Mouse (Mus musculus) heart, postnatal 10 days (tissue): Measurements from ENCODE around the gene Btg2. TPM values are rescaled to one million over a fixed set of nuclear protein-coding genes. Genes with fewer than 3 reads are reported as not detected.
A peak's percentile ranks its signal among the peaks of the same experiment; 100 is the strongest.

ENCODE experiments used
- DNase-seq, 2 experiments: peaks; one replicate each; pipeline ENCODE4 v3.0.0; 2021
- intact Hi-C: fragments of 180-260 bp; cut with DNase I; formaldehyde crosslinking; loops from one replicate; pipeline ENCODE4 v1.15.1; 2025
- total RNA-seq, 2 experiments: library from RNA; stranded (reverse); gene quantifications; 2 replicates each; pipeline ENCODE4 v1.2.3; 2021

The Btg2 gene
- 10 to 100 TPM; 30.3 to 32.9 TPM for total RNA-seq

- intact Hi-C loops, result loop anchor here (1.0 kb wide), 2 partner anchors 14 to 20 kb away; no protein-coding TSS in a partner anchor
- DNase-seq, result peak; percentile 97 to 98
Measured at GRCm38 (mm10) chr1:134078802-134079476, at the start of gene Btg2. TSS of gene Btg2 (minus strand) at chr1:134079120.

- intact Hi-C loops, result loop anchor here (5.0 kb wide), 1 partner anchor 80 kb away; no protein-coding TSS in a partner anchor
- peak in 1 of 2 experiments; percentile 49 for DNase-seq
Measured at GRCm38 (mm10) chr1:134122195-134122594, 43.3 kb upstream of the Btg2 start.

- intact Hi-C loops, result loop anchor here (1.0 to 5.0 kb wide), 2 partner anchors 82 to 212 kb away; partner anchors contain the start of gene Ppfia4
- DNase-seq, result peak; percentile 90 to 95
Measured at GRCm38 (mm10) chr1:134120179-134120578, 41.3 kb upstream of the Btg2 start.

- intact Hi-C loops, result loop anchor here (10.0 kb wide), 1 partner anchor 382 kb away; no protein-coding TSS in a partner anchor
Measured at GRCm38 (mm10) chr1:134117110-134117509, 38.2 kb upstream of the Btg2 start.

GRCm38 (mm10) chr1:134115424-134115823, 36.5 kb upstream of the Btg2 start:
- intact Hi-C loops, result loop anchor here (10.0 kb wide), 1 partner anchor 381 kb away; no protein-coding TSS in a partner anchor
- DNase-seq, result no peak

More at GRCm38 (mm10) chr1:134117110-134117509, 38.2 kb upstream of the Btg2 start:
- no peak for DNase-seq

GRCm38 (mm10) chr1:134114730-134115129, 35.8 kb upstream of the Btg2 start:
- intact Hi-C loops, result loop anchor here (10.0 kb wide), 1 partner anchor 380 kb away; no protein-coding TSS in a partner anchor
- DNase-seq, result no peak

- intact Hi-C loops, result loop anchor here (10.0 kb wide), 1 partner anchor 379 kb away; no protein-coding TSS in a partner anchor
- no peak for DNase-seq
Measured at GRCm38 (mm10) chr1:134114018-134114417, 35.1 kb upstream of the Btg2 start.

GRCm38 (mm10) chr1:134113560-134113959, 34.6 kb upstream of the Btg2 start:
- intact Hi-C loops, result loop anchor here (10.0 kb wide), 1 partner anchor 379 kb away; no protein-coding TSS in a partner anchor
- DNase-seq, result no peak

GRCm38 (mm10) chr1:134110979-134111378, 32.1 kb upstream of the Btg2 start, which contains the start of gene Chit1:
TSS of gene Chit1 (plus strand) at chr1:134111242.
- intact Hi-C loops, result loop anchor here (10.0 kb wide), 1 partner anchor 376 kb away; no protein-coding TSS in a partner anchor
- DNase-seq, result no peak

GRCm38 (mm10) chr1:134110449-134110848, 31.5 kb upstream of the Btg2 start:
- intact Hi-C loops, result loop anchor here (10.0 kb wide), 1 partner anchor 376 kb away; no protein-coding TSS in a partner anchor

GRCm38 (mm10) chr1:134110015-134110414, 31.1 kb upstream of the Btg2 start:
- intact Hi-C loops, result loop anchor here (10.0 kb wide), 1 partner anchor 375 kb away; no protein-coding TSS in a partner anchor
- no peak for DNase-seq

More at GRCm38 (mm10) chr1:134110449-134110848, 31.5 kb upstream of the Btg2 start:
- DNase-seq, result no peak

GRCm38 (mm10) chr1:134107777-134108176, 28.9 kb upstream of the Btg2 start:
- no peak for DNase-seq
- intact Hi-C loops, result loop anchor here (2.0 kb wide), 2 partner anchors 147 to 197 kb away; no protein-coding TSS in a partner anchor

- DNase-seq, result peak; percentile 74 to 78
- intact Hi-C loops, result loop anchor here (1.0 to 2.0 kb wide), 3 partner anchors 53 to 196 kb away; no protein-coding TSS in a partner anchor
Measured at GRCm38 (mm10) chr1:134106719-134107118, 27.8 kb upstream of the Btg2 start.

- no peak for DNase-seq
- intact Hi-C loops, result loop anchor here (1.0 to 2.0 kb wide), 3 partner anchors 53 to 195 kb away; no protein-coding TSS in a partner anchor
Measured at GRCm38 (mm10) chr1:134105764-134106430, 27.0 kb upstream of the Btg2 start.

- intact Hi-C loops, result no loop called here
- DNase-seq, result no peak
Measured at GRCm38 (mm10) chr1:134105043-134105763, 26.3 kb upstream of the Btg2 start.

- peak; percentile 72 to 81 for DNase-seq
- intact Hi-C loops, result no loop called here
Measured at GRCm38 (mm10) chr1:134103861-134104260, 24.9 kb upstream of the Btg2 start.

GRCm38 (mm10) chr1:134101593-134101992, 22.7 kb upstream of the Btg2 start:
- DNase-seq, result no peak
- intact Hi-C loops, result no loop called here

- intact Hi-C loops, result no loop called here
- no peak for DNase-seq
Measured at GRCm38 (mm10) chr1:134100928-134101327, 22.0 kb upstream of the Btg2 start.

- DNase-seq, result no peak
- intact Hi-C loops, result no loop called here
Measured at GRCm38 (mm10) chr1:134100401-134100800, 21.5 kb upstream of the Btg2 start.
